Mouse (Mus musculus): ENCODE results near the gene Tifa. TPM values are rescaled to one million over a fixed set of nuclear protein-coding genes. Genes with fewer than 3 reads are reported as not detected.
A peak's percentile ranks its signal among the peaks of the same experiment; 100 is the strongest.

Gene Tifa
- polyA plus RNA-seq, 2 experiments from 2014 or later = 0.38 TPM; not detected in 1

DNA sequence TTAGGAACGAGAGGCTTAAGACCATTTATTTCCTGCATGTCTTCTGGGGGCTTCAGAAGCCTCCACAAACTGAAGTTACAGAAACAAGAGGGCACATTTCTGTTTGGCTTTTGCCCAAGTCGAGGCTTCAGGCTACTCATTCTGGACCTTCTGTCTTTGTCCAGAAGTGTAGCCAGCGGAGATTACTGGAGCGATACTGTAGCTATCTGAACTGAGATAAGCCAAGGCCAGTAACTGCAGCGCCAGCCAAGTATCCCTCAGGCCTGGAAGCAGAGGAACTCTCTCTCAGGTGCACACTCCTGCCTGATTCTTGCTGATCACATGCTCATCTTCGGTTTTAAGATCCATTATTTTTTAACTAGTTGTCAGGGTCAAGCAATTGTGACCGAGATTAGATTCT lies 1.6 kb upstream of the Tifa start:
- ATAC-seq = no peak

DNA sequence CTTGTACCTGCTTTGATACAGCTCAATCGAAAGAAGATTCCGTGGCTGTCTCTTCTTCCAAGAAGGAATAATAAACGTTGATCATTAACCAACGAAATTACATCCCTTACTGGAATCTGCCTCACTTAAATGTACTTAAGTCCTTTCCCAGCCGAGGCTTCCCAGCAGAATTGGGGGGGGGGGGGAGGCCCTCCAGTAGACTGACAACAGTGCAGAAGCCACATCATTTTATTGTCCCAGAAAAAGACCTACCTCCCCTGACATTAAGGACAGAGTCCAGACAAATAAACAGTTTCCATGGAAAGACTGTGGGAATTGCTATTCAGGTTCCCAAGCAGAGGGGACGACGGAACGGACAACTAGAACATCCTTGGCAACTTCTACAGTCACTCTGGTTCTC lies 686 bp upstream of the Tifa start:
- ATAC-seq = no peak

DNA sequence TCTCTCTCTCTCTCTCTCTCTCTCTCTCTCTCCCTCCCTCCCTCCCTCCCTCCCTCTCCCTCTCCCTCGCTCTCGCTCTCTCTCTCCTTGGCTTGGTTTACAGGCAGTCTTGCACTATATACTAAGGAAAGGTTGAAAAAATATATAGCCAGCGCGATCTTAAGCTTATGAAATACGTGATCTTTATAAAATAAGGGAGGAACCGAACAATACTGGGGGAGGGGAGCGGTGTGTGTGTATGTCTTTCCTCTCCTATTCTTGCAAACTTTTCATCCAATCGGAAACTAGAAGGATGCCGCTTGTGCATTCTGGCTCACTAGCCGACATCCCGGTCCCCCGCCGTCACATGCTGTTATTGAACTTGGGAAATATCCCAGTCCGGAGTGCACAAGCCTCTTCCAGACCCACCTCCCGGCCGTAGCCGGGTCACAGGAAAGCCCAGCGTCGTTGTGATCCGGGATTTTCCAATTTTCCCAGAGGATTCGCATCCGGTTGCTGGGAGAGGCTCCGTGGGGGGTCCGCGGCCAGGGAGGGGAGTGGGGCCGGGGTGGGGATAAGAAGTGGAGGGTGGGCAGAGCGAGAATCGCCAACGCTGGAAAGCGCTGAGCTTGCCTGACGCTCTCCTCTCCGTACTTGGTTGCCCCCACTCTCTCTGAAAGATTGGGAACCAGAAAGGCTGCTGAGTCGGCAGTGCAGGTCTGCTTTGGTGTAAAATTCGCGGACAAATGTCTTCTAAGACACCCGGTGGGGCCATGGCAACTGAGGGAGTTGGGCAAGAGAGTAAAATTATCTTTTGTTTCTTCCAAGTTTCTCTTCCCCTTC lies 840 bp downstream of the Tifa start:
- peak; percentile 53 for ATAC-seq

DNA sequence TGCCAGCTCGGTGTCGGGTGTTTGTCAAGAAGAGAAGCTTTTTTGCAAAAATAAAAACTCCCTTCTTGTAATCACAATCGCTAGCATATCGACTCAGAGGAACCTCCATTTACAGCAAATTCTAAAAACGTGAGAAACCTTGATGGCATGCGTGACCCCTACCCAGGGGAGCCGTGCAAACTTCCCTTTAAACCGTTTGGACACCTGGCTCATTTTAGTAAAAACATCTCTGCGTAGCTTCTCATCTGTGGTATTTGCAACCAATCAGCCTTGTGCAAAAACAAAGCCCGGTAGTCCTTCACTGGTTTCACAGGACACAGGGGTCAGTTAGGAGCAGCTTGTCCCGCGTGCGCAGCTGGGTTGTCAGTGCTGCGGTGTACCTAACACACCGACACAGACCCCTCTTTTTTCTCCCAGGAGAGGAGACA lies 1.5 kb downstream of the Tifa start:
- peak; percentile 11 for ATAC-seq

DNA sequence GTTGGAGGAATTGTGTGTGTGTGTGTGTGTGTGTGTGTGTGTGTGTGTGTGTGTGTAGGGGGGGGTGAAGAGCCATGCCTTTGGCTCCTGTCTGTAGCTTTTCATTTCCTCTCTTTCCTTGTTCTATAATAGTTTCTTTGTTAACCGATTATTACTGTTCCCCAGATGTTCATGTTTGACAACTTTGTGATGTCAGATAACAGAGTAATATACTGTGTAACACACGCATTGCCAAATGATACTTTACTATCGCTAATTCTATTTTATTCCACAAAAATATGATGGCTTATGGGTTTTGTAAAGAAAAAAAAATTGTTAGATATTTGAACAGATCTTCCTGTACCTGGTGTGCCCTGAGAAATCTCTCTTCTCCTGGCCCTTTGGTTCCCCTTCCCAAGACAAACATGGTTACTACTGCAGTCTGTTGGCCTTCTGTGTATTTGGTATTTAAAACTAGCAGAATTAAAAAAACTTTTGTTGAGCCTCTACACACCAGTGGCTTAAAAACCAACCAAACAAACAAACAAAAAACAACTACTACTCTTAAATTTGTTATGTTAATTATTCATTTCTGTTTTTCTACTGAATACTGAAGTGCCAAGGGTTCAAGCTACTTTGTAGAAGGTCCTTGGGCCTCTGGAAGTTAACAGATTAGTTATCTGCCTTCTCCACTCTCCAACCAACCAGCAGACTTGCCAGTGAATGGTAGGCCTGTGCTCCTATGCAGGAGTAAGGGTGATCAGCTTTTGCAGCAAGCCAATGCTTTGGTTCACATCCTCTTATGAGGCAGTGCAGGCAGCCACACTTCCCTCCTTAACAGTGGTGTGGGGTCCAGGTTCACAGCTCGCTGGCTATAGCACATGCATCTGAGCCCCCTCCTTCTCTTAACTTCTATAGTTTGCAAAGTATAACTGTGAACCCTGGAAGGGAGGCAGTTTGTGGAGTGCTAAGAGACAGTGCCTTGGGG lies 2.3 kb downstream of the Tifa start:
- ATAC-seq = no peak

DNA sequence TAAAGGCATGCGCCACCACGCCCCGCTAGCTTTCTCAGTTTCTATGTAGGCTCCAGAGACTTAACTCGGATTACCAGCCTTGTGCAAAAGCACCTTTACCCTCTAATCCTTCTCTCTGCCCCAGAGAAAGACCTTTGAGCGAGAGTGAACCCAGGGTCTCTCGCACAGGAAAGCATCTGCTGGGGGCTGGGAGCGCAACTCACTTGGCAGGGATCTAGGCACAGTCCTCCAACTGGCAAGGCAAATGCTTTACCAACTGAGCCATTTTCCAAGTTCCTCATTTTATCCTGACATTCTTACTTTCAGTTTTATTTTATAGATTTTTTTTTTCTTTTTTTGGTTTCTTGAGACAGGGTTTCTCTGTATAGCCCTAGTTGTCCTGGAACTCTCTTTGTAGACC lies 3.4 kb downstream of the Tifa start:
- no peak for ATAC-seq

DNA sequence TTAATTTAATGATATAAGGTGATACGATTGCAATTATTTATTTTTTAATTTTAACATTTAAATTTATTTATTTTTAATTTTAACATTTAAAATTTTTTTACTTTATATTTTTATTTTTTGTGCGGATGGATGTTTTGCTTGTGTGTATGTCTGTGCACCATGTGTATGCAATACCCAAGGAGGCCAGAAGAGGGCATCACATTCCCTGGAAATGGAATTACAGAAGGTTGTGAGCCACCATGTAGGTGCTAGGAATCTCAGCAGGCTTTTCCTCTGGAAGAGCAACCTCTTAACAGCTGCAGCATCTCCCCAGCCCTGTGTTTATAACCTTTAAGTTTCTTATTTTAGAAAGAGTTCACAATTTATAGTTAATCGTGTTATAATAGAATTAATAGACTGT lies 6.2 kb downstream of the Tifa start:
- ATAC-seq = no peak

DNA sequence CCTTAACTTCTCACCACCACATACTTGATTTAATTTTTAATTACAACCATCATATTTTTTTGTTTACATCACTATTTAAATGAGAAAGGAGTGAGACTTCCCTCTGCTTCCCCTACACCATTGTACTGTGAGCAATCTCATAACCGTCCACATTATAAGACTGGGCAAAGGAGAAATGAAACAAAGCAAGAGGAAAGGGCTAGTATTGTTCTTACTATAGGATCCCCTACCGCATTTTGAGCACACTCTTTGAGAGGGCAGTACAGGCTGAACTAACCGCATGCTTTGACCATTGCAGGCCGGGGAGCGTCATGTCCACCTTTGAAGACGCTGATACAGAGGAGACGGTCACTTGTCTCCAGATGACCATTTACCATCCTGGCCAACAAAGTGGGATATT lies 6.7 kb downstream of the Tifa start:
- ATAC-seq = no peak

DNA sequence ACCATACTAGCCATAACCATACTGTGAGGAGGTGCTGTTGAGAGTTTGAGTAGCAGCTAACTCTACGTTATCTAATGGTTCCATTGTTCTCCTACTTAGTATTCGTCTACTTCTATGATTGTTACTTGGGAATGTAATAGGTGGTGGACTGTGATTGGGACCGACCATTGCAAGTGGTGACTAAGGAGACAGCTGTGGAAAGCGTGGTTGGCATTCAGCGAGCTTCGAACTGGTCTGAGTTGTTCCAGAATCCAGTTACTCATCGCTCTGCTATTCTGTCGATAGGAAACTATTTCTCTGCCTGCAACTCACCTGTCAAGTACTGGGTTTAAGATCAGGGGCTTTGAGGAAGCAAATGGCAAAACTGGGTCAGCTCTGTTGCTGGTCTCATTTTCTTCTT lies 11.6 kb downstream of the Tifa start:
- ATAC-seq = no peak

DNA sequence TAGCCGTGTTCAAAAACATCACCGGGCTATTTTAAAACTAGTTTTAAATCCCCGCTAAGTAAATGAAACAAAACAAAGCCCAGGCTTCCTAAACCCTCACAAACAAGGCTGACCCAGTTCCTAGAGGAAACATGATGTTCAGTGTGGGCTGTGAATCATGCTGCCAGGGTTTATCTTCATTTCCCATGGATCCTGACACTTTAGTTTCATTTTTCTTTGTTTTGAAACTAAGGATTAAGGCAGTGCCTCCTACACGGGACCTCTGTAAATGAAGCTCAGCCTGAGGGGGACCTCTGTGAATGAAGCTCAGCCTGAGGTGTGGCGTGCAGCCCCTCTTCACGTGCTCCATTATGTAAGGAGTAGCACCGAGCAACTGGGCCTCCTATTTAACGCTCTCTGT lies 13.2 kb downstream of the Tifa start:
- ATAC-seq = no peak

DNA sequence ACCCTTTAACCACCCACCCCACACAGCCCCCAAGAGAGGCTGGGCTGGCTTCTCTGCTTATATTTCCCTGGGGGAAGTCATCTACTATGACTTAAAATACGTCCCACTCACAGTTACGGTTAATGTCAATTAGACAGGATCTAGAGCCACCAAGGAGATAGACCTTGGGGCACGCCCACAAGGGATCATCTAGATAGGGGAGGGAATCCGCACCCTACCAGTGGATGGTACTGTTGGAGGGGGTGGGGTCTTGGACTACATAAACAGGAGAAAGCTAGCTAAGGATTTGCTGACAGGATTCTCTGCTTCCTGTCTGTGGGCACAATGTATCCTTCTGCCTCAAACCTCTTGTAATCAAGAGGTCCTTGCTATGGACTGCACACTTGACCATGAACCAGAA lies 14.8 kb downstream of the Tifa start:
- ATAC-seq = no peak

DNA sequence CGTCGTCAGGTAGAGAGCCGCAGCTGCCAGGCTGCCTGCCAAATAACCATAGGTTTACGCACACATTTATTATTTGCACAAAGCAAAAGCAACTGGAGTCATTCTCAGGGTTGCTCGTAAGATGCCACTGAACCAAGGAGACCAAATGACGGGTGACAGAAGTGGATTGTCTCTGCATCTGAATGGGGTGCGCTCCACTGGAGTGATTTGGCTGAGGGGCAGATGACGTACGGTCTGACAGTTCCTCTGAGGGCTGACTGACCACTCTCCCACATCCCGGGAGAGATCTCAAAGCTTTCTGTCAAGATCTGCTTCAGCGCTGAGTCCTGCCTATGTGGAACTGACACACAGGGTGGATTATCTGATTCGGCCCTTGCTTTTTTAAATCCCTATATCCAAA lies 15.5 kb downstream of the Tifa start:
- ATAC-seq = no peak

DNA sequence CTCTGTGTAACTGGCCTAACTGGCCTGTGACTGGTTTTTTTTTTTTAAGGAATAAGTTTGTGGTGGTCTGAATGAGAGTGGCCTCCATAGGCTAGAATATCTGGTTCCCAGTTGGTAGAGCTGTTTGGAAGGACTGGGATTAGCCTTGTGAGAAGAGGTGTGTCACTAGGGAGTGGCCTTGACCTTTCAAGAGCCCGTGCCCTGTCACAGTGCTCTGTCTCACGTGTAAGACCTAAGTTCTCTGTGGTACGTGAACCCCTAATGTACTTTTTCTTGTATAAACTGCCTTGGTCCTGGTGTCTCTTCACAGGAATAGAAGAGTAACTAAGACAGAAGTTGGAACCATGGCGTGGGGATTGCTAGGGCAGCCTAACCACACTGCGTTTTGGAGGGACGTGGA lies 16.4 kb downstream of the Tifa start:
- ATAC-seq = no peak

DNA sequence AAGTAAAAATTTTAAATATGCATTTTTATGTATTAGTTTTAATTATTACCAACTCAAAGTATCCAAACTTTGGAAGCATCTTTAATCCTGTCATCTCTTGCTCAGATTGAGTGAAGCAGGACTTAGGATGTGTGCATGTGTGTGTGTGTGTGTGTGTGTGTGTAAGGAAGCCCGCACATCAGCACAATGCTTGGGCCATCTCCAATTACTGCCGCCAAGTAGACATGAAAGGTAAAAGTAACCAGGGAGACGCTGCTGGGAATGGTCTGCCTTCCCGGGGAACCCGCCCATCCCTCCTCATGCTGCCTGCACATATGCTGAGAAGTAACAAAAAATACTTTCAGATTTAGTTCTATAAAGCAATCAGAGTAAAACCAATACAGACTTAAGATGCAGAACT lies 18.2 kb downstream of the Tifa start:
- no peak for ATAC-seq

DNA sequence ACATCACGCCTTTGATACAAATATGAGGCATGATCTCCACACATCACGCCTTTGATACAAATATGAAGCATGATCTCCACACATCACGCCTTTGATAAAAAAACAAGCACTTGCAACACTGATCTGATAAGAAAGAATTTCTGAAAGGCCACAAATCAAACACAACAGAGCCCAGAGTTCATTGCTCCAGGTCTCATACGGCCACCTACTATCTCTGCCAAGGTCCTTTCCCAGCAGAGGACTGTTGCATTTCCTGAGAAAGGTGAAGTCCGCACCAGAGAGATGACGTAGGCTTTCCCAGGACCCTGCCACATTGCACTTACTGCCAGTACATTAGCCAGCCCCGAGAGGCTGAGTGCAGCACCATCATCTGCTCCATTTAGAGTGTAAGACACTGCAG lies 19.5 kb downstream of the Tifa start:
- ATAC-seq = no peak

DNA sequence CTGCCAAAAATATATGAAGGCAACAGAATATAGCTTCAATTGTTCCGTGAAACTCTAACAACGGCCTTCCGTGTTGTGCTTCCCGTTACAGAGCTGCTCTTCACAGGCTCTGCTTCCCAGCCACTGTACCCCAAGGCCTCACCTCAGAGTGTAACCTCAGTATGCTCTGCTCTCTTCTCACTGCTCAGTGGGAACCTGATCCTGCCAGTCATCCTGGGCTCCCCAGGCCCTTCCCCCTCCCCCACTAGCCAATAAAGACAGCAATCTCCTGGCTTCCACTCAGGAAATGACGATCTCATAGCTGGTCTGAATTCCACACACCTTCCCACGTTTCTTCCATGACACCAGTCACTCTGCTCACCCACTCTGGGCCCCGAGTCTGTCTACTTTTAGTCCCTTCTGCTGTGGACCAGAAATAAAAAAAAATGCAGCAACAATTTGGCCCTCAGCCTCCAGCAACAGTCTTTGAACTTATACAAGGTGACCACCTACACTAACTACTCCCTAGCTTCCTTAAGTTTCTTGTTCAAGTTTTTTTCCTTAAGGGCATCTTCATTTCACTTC lies 27.6 kb downstream of the Tifa start:
- ATAC-seq = no peak

DNA sequence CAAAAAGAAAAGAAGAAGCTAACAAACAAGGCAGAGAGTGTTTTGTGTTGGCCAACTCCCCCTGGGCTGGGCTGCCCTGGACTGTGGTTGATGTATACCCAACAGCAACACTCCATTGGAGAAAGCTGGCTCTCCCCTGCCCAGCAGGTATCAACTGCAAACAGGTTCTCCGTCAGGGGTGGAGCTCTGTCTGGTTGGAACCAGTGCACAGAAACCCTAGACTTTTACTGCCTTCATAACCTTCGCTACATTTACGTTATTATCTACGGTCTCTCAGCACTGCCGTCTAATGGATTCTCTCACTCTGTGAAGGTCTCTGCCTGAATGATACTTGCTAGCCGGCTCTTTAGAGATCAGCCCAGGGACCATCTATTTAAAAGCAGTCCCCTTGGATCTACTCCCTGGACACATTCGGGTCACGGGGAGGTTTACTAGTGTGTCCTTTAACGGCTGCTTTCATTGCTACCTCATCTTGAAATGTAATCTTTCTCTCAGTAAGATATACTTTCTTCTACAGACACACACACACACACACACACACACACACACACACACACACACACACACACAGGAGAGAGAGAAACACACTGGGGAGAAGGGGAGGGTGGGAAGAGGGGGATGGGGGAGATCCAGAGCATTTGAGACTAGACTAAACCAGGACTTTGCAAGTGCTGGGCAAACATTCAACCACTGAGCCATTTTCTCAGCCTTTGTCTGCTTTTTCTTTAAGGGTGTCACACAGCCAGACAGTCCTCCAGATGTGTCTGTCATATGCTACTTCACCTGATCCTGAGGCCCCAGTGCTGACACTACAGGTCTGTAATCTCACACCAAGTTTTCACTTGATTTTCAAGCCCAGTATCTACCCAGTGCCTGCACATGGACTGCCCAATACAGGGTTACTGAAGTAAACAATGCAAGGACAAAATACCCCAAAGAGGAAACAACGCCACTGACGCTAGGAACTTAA lies 29.4 kb downstream of the Tifa start:
- ATAC-seq = no peak

DNA sequence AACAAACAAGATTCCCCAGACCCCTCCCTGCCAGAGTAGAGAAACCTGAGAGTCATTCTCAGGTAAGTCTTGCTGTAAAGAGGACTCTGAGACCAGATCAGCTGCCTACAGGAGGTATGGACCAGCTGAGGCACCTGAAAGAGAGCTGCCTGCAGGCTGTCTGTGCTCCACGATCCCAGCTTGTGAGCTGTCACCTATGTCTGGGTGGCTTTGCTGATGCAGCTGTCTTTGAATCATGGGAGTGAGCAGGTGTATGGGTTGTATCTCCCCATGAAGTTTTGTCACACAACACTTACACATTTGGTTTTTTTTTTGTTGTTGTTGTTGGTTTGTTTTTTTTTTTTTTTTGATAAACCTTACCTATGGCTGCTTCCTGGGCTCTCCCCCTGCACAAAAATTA lies 30.8 kb downstream of the Tifa start:
- ATAC-seq = no peak

DNA sequence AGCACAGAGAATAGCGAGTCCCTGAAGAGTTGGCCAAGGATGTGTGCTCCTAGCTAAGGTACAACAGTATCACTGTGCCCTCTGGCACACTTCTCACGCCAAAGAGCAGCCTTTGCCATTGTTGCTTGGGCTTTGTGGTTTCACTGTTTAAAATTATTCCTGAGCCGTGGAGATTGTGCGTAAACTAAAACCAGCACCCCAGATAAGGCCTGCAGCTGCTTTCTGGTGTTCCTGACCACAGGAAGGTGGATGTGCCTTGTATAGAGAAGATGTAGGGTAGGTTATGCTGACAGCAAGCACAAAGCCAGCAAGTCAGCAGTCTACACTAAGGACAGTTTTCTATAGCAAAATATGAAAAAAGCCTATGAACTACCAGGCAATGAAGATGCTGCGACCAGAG lies 31.6 kb downstream of the Tifa start:
- ATAC-seq = no peak

DNA sequence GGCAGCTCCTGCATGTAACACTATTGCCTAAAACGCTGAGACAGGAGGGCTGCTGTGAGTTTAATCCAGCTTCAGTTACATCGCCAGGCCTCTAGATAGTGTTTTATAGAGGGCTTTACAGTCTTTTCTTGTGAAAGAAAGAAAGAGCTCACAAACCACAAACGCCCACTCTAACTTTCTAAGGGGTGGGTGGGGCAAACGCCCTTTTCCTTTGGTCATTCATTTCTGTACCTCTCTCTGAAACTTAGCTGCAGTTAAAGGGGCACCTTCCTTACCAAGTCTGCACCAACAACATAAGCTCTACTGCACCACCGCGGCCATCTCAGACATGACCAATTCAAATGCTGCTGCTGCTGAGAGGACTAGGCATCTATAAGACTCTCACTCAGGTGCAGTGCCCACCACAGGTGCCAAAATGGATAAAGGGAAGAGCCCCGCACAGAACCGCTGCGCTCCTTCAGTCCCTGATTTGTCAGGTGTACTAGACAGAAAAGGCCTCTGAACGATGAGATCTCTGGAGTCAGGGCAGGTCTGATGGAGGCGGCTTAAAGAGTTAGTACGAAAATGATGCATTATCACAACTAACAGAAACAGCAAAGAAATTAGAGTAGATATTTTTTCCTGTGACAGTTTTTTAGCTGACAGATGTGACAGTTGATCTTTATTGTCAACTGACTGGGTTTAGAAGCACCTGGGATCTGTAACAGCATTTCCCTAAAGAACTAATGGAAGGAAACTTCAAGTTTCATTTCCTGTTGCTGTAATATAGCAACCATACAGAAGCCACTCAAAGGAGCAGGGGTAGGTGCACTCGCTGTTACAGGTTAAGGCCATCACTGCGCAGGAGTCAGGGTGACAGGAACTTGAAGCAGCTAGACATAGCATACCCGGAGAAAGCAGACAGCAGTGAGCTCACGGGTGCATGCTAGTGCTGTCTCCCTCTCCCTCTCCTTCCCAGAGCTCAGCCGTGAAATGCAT lies 34.6 kb downstream of the Tifa start:
- ATAC-seq = peak; percentile 92

DNA sequence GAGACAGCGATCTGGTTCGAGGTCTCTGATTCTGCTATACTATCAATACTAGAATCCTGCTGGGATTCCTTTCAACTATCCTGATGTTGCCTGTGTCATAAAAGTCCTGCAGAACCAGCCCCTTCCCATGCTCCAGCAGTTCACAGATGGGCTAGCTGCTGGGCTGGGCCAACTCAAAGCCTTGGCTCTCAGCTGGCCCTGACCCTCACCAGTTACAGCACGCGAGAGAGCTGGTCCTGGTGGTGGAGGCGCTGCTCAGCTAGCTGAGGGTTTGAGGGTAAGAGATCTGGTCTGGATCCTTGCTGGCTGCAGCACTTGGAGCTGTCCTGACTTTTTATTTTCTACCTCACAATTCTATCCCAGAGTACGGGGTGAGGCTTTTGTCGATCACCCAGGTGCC lies 36.9 kb downstream of the Tifa start:
- no peak for ATAC-seq

Data from CD4-positive, CD25-positive, alpha-beta regulatory T cell, adult 4 months (primary cell).